Mouse (Mus musculus) telencephalon, adult 2 months (tissue): ENCODE data around the gene Eno2.
A peak's percentile ranks its signal among the peaks of the same experiment; 100 is the strongest.

Source experiments
- DNase-seq: peaks from one replicate; pipeline ENCODE4 v3.0.0-alpha.2; 2011; ENCODE audit warnings: low read depth, low spot score

Eno2 gene

GRCm38 (mm10) chr6:124765951-124766350 is 3.5 kb downstream of the Eno2 start:
- DNase-seq, result no peak

- no peak for DNase-seq
Measured at GRCm38 (mm10) chr6:124759259-124759658, 10.2 kb downstream of the Eno2 start.

GRCm38 (mm10) chr6:124758849-124759232 is 10.6 kb downstream of the Eno2 start:
- no peak for DNase-seq

GRCm38 (mm10) chr6:124757909-124758848 is 11.3 kb downstream of the Eno2 start:
- DNase-seq, result no peak

GRCm38 (mm10) chr6:124757351-124757880 is 12.1 kb downstream of the Eno2 start:
- no peak for DNase-seq

- no peak for DNase-seq
Measured at GRCm38 (mm10) chr6:124756652-124757350, 12.7 kb downstream of the Eno2 start.

GRCm38 (mm10) chr6:124755831-124756595 is 13.5 kb downstream of the Eno2 start, which contains the start of the genes Gm45234 and Atn1:
Gm45234 (minus strand) TSS chr6:124756021.
Atn1 (minus strand) TSS chr6:124756524.
- no peak for DNase-seq

- DNase-seq, result no peak
Measured at GRCm38 (mm10) chr6:124755306-124755705, 14.2 kb downstream of the Eno2 start.

- DNase-seq, result no peak
Measured at GRCm38 (mm10) chr6:124753861-124754260, 15.6 kb downstream of the Eno2 start.

GRCm38 (mm10) chr6:124750405-124750804 is 19.1 kb downstream of the Eno2 start:
- DNase-seq, result no peak

- DNase-seq, result no peak
Measured at GRCm38 (mm10) chr6:124746654-124747632, 22.5 kb downstream of the Eno2 start.

GRCm38 (mm10) chr6:124746296-124746605 is 23.2 kb downstream of the Eno2 start:
- DNase-seq, result no peak

- DNase-seq, result peak; percentile 89
Measured at GRCm38 (mm10) chr6:124745490-124746295, 23.8 kb downstream of the Eno2 start.

- no peak for DNase-seq
Measured at GRCm38 (mm10) chr6:124744755-124745321, 24.6 kb downstream of the Eno2 start.

GRCm38 (mm10) chr6:124743647-124744046 is 25.8 kb downstream of the Eno2 start:
- no peak for DNase-seq

GRCm38 (mm10) chr6:124742839-124743514 is 26.5 kb downstream of the Eno2 start:
- no peak for DNase-seq

- no peak for DNase-seq
Measured at GRCm38 (mm10) chr6:124741842-124742241, 27.6 kb downstream of the Eno2 start.

GRCm38 (mm10) chr6:124740888-124741761 is 28.3 kb downstream of the Eno2 start, which contains the start of gene Grcc10:
Grcc10 (minus strand) TSS chr6:124741374.
- peak; percentile 93 for DNase-seq
